Mouse (Mus musculus) liver, adult (tissue): ENCODE data around the gene Mfn1.

Experiments
- GATA4 ChIP-seq: IDR thresholded peaks from 2 replicates; pipeline ENCODE4 v1.6.1; 2014; ENCODE audit warnings: mild to moderate bottlenecking, low read length; ENCODE audit not compliant: insufficient replicate concordance

The Mfn1 gene

GRCm38 (mm10) chr3:32505841-32506240 is 23.4 kb upstream of the Mfn1 start:
- no peak for TF ChIP-seq GATA4

- TF ChIP-seq GATA4, result no peak
These were observed 22.7 kb upstream of the Mfn1 start for GRCm38 (mm10) chr3:32506366-32507225.

- TF ChIP-seq GATA4, result no peak
These were observed 20.5 kb upstream of the Mfn1 start for GRCm38 (mm10) chr3:32508666-32509324.

- no peak for TF ChIP-seq GATA4
These were observed 19.5 kb upstream of the Mfn1 start, which contains the start of gene Zfp639 for GRCm38 (mm10) chr3:32509496-32510374. TSS of gene Zfp639 (plus strand) at chr3:32510259.

GRCm38 (mm10) chr3:32510375-32511190 is 18.7 kb upstream of the Mfn1 start:
- TF ChIP-seq GATA4, result no peak

GRCm38 (mm10) chr3:32511191-32511550 is 18.1 kb upstream of the Mfn1 start:
- no peak for TF ChIP-seq GATA4

GRCm38 (mm10) chr3:32512686-32513284 is 16.5 kb upstream of the Mfn1 start:
- TF ChIP-seq GATA4, result no peak

GRCm38 (mm10) chr3:32513528-32513927 is 15.7 kb upstream of the Mfn1 start:
- no peak for TF ChIP-seq GATA4

- TF ChIP-seq GATA4, result no peak
These were observed 2.1 kb upstream of the Mfn1 start for GRCm38 (mm10) chr3:32527181-32527580.

GRCm38 (mm10) chr3:32530041-32530440 is 776 bp downstream of the Mfn1 start:
- TF ChIP-seq GATA4, result no peak

- no peak for TF ChIP-seq GATA4
These were observed 6.4 kb downstream of the Mfn1 start for GRCm38 (mm10) chr3:32535692-32536091.

GRCm38 (mm10) chr3:32537556-32537955 is 8.3 kb downstream of the Mfn1 start:
- no peak for TF ChIP-seq GATA4

GRCm38 (mm10) chr3:32538091-32538490 is 8.8 kb downstream of the Mfn1 start:
- no peak for TF ChIP-seq GATA4

- no peak for TF ChIP-seq GATA4
These were observed 23.8 kb downstream of the Mfn1 start for GRCm38 (mm10) chr3:32553061-32553460.

- no peak for TF ChIP-seq GATA4
These were observed 34.1 kb downstream of the Mfn1 start for GRCm38 (mm10) chr3:32563401-32563800.

- no peak for TF ChIP-seq GATA4
These were observed 43.8 kb downstream of the Mfn1 start for GRCm38 (mm10) chr3:32573086-32573485.
